Mouse (Mus musculus) cerebellum, adult 18-20 months (tissue): ENCODE data around the gene Erg.

Source experiments
- DNase-seq, 2 experiments: peaks; one replicate each; pipeline ENCODE4 v3.0.0; 2021

Erg gene

GRCm38 (mm10) chr16:95473946-95474345, 112.4 kb downstream of the Erg start:
- no peak for DNase-seq

- no peak for DNase-seq
Observed at GRCm38 (mm10) chr16:95472771-95473170, 113.6 kb downstream of the Erg start.

- no peak for DNase-seq
Observed at GRCm38 (mm10) chr16:95469262-95470139, 116.9 kb downstream of the Erg start.

- no peak for DNase-seq
Observed at GRCm38 (mm10) chr16:95467893-95468292, 118.5 kb downstream of the Erg start.

- DNase-seq: no peak
Observed at GRCm38 (mm10) chr16:95466548-95466947, 119.8 kb downstream of the Erg start.

GRCm38 (mm10) chr16:95464609-95465008, 121.8 kb downstream of the Erg start:
- DNase-seq: no peak

- DNase-seq: no peak
Observed at GRCm38 (mm10) chr16:95463796-95464195, 122.6 kb downstream of the Erg start.

GRCm38 (mm10) chr16:95461941-95462340, 124.5 kb downstream of the Erg start:
- no peak for DNase-seq

- DNase-seq: no peak
Observed at GRCm38 (mm10) chr16:95460336-95460735, 126.1 kb downstream of the Erg start.

- no peak for DNase-seq
Observed at GRCm38 (mm10) chr16:95459325-95459691, 127.1 kb downstream of the Erg start.

GRCm38 (mm10) chr16:95458590-95459324, 127.6 kb downstream of the Erg start:
- no peak for DNase-seq

- DNase-seq: no peak
Observed at GRCm38 (mm10) chr16:95457006-95457405, 129.4 kb downstream of the Erg start.

GRCm38 (mm10) chr16:95455896-95456295, 130.5 kb downstream of the Erg start:
- no peak for DNase-seq

GRCm38 (mm10) chr16:95455461-95455860, 130.9 kb downstream of the Erg start:
- no peak for DNase-seq

- no peak for DNase-seq
Observed at GRCm38 (mm10) chr16:95452411-95452810, 134.0 kb downstream of the Erg start.

GRCm38 (mm10) chr16:95449361-95449725, 137.1 kb downstream of the Erg start:
- DNase-seq: no peak

GRCm38 (mm10) chr16:95448643-95449360, 137.6 kb downstream of the Erg start:
- no peak for DNase-seq

GRCm38 (mm10) chr16:95447896-95448295, 138.5 kb downstream of the Erg start:
- DNase-seq: no peak

- DNase-seq: no peak
Observed at GRCm38 (mm10) chr16:95446368-95446767, 140.0 kb downstream of the Erg start.

GRCm38 (mm10) chr16:95442023-95442422, 144.4 kb downstream of the Erg start:
- no peak for DNase-seq

- no peak for DNase-seq
Observed at GRCm38 (mm10) chr16:95441179-95441578, 145.2 kb downstream of the Erg start.

GRCm38 (mm10) chr16:95440334-95440733, 146.1 kb downstream of the Erg start:
- DNase-seq: peak; percentile 22 to 39

- DNase-seq: no peak
Observed at GRCm38 (mm10) chr16:95439794-95440193, 146.6 kb downstream of the Erg start.
